Mouse (Mus musculus) neutrophil, adult 5-6 weeks (primary cell): ENCODE results near the gene Tbc1d20. TPM values are rescaled to one million over a fixed set of nuclear protein-coding genes. Genes with fewer than 3 reads are reported as not detected.
A peak's percentile ranks its signal among the peaks of the same experiment; 100 is the strongest.

Source experiments
- ATAC-seq: fragments of 151-379, 151-347 bp; 2 replicates; pipeline ENCODE4 v1.8.0; 2017; ENCODE audit warnings: mild to moderate bottlenecking, moderate TSS enrichment; ENCODE audit not compliant: insufficient number of reproducible peaks, poor library complexity, low FRiP score, severe bottlenecking; ENCODE audit errors: extremely low read depth
- total RNA-seq: library from RNA; stranded (forward); fragments of 200-1000 nt; gene quantifications from 2 replicates; pipeline ENCODE4 v1.2.3, GENCODE M21; 2017

Tbc1d20 gene
- total RNA-seq, 1 experiment from 2014 or later = 51.4 TPM

DNA sequence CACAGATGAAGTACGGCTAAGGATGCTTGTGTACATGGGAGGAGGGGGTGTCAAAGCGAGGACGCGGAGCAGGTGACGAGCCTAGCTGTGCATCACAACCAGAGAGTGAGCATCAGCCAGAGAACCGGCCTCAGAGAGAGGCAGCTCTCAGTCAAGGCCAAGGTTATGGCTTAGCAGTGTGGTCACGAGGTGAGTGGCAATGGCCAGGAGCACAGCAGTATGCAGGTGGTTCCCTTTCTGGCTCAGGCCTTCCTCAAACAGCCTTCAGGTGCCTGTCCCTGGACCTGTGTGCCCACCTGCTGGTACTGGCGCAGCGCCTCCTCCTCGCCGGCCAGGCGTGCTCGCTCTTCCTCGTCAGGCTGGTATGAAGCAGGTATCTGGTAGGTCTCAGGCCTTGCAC lies 30.3 kb downstream of the Tbc1d20 start:
- ATAC-seq = no peak

DNA sequence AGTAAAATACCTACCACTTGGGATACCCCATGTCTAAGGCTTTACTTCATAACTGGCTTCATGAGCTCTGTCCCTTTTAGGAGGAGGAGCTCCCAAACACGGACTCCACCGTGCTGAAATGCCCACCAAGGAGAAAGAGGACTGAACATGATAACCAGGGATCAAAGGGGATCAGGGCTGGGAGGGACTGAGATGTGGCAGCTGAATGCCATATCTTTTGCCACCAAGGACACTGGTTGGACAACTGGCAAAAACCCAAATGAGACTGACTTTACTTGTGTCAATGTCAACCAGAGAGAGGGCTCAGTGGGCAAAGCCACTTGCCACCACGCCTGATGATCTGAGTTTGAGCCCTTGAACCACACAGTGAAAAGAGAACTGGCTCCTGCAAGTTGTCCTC lies 31.2 kb downstream of the Tbc1d20 start:
- no peak for ATAC-seq

DNA sequence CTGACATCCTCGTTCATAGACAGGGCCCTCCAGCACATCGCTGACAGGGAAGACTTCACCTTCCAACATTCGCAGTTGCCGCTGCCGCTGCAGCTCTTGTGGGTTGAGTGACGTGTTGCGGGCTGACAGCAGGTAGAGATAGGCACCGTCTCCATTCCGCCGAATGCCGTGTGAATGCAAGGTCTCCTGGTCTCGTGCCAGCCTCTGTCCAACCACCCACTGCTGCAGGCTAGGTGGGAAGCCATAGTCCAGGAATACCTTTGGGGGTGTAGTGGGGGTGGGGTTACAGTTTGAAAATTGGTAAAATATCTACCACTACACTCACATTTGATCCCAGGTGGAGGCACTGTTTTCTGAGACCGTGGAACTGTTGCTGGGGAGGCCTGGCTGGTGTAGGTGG lies 32.5 kb downstream of the Tbc1d20 start:
- ATAC-seq = no peak

DNA sequence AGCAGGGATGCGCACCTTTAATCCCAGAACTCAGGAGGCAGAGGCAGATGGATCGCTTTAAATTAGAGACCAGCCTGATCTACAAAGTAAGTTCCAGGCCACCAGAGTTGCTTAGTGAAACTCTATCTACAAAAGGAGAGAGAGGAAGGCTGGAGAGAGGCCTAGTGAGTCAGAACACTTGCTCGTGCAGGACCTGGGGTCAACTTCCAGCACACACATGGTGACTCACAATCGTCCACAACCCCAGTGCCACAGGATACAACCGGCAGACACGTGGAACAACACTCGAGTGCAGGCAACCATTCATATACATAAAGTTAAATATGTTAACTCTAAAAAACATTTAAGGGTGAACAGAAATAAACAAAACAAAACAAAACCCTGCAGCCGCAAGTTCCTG lies 33.0 kb downstream of the Tbc1d20 start:
- ATAC-seq = no peak

DNA sequence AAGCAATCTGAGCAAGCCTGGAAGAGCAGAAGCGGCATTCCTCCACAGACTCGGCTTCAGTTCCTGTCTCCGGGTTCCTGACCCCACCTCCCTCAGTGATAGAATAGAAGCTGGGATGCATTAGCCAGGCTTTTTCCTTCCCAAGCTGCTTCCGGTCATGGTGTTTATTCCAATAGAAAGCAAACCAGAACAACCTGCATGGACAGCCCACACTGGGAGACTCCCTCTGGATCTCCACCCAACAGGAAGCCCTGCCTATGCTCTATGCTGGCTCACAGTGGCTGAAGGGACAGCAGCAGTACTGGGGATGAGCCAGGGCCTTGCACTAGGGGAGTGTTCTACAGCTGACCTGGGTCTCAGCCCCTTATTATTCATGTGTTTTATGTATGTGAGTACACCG lies 34.4 kb downstream of the Tbc1d20 start:
- ATAC-seq = no peak

DNA sequence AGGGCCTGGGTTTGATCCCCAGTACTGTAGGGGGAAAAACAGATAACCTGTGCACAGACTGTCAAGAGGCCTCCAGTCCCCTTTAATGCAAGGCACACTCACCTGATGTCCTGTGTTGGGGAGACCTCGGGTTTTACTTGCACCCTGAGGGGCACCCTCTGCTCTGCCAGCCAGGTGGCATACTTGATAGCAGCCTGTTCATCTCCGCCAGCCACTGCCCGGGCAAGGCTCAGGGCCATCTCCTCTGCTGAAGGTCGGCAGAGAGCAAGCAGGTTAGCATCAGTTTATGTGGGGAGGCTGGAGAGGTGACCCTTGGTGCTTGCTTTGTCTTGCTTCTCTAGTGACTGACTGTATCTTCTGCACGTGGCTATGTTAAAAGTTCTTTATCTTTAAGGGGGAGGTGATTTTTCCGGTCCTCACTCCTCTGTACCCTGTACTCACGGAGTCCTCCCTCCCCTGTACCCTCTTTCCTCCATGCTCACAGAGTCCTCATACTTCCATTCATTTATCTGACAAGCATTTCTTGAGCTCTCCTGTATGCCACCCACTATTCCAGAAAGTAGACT lies 37.3 kb downstream of the Tbc1d20 start:
- no peak for ATAC-seq

DNA sequence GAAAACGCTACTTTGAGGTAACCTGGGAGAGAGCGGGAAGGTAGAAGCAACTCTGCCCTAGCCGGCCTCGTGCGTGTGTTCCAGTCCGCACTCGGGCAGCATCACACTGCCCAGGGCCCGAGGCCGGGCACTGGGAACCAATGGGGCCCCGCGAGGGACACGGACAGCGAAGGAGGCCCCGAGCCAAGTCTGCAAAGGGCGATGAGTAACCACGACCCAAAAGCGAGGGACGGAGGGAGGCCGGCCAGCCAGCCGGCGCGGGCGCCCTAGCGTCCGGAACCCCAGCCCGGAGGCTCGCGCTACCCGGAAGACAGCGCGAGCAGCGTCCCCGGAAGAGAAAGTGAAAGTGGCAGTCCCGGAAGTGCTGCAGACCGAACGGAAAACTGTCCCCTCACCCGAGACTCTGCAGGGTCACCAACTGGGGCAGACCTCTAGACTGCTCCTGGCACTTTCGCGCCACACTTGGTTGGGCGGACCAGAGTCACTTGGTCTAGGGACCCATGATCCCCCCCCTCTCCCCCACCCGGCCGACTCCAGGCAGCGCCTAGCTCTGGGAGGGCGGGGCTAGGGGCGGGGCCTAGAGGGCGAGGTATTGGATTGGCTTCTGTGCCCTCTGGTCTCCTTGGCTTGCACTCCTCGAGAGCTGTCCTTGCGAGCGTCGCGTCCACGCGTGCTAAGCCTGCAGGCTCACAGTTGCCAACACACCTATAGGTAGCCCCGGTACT lies 38.6 kb downstream of the Tbc1d20 start, which contains the start of gene Rbck1:
Gene Rbck1 (minus strand): TSS at position 553 of the 725 bp plus-strand sequence.
- peak; percentile 87 for ATAC-seq

DNA sequence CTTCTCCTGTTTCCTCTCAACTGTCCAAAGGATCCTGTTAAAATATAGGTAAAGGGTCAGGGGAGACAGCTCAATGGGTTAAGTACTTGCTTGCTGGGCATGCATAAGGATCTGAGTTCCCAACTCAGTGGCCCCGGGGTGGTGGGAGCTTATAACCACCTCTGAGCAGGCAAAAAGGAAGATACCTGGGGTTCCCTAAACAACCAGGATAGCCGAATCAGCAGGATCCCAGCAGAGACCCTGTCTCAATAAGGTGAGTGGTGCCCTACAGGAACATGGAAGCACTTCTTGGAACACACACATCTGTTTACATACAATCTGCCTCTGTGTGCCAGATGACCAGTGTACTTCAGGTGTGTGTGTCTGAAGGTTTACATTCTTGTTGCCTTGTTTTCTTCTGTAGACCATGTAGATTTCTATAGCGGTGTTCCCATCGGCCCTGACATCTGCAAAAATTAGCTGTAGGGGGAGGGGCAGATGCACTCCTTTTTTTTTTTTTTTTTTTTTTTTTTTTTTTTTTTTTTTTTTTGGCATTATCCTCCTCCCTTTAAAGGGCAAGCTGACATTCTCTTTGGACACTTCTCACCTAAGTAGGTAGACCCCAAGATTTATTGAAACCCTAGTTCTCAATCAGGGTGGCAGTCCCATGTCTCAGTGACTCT lies 39.8 kb downstream of the Tbc1d20 start:
- ATAC-seq = no peak

DNA sequence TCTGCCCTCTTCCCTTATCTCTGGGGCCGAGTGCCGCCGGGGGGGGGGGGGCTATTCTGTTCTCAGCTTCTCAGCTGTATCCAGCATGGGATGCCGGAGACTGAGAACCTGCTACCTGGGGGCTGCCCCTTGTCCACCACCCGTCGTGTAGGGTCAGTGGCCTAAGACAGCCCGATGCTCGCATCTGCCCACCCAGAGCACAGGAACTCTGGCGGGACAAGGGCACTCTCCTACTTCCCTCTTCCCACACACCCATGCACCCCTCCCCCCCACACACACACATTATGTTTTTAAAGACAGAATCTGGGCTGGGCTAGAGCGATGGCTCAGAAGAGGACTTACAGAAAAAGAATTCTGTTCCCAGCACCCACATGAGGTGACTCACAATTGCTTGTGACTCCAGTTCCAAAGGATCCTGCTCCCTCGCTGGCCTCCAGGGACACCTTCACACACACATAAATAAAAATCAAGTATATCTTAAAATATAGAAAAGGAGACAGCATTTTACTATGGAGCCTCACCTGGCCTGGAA lies 41.7 kb downstream of the Tbc1d20 start:
- no peak for ATAC-seq

DNA sequence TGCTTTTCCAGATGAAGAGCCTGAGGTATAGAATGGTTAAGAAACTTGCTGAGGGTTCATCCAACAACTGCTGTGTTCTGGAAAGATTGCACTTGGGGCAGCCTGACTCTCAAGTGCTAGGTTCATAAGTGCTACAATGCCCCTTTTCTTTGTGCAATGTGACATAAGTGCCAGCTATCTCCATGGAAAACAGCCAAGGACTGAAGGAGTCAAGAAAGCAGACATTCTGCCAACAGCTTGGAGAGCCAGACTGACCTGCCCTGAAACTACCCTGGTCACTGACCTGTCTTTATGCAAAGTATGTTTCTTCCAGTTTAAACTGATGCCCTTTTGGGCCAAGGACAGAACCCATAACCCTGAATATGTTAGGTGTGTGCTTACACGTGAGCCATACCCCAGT lies 43.2 kb downstream of the Tbc1d20 start:
- ATAC-seq = no peak

DNA sequence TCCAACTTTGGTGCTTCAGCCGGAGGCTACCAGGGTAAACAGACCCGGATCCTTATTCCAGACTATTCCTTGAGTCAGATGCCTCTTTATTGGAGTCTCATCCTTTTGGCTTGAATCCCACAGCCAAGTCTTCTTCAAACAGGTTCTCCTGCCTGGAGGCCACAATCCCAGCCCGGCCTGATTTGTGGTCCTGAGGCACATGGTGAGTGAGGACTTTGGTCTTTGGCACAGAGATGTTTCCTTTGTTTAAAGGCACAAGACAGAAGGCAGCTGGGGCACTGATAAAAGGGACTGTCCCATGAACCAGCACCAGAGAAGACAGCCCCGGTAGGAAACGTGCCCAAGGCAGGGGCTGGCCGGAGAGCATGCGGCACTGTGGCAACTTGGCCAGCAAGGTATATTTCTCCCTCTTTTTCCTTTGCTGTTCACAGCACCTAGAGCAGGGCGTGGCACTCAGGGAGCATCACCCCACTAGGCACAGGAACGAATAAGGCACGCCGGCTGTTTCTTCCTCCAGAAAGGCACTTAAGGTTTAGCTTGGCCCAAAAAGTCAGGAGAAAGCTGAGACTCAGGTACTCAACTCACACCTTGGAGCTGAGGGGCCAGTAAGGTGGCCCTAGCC lies 44.1 kb downstream of the Tbc1d20 start:
- no peak for ATAC-seq

DNA sequence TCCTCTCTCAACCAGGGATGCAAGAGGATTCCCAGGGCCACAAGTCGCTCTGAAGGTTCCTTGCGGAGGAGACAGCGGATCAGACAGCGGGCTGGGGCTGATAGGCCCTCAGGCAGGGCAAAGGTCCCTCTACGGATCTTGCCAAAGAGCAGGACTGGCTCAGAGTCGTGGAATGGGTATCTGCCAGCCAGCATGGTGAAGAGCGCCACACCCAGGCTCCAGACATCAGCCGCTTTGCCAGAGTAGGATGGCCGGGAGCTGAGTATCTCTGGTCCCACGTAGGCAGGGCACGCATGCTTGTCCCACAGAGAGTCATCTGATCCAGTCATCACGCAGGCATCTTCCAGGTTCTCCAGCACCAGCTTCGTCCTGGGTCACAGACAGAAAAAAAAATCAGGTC lies 44.7 kb downstream of the Tbc1d20 start:
- ATAC-seq = no peak

DNA sequence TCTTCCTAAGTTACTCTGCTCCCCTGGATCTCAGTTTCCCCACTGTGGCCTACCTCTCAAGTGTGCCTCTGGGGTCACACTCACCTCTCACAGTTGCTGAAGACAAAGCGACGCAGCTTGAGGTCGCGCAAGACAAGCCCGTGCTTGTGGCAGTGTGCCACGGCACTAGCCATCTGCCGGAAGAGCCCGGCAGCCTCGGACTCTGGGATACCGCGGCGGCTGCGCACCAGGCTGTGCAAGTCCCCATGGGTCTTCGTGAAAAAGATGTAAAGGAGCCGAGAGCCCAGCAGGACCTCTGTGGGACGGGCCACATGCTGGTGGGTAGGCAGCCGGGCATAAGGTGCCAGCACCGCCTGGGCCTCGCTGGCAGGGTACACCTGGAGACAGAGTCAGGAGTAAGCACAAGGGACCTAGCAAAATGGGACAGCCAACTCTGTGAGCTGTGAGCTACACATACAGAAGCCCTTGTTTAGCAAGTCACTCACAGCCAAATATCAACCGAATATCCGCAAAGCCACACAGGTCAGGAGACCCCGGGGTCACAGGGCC lies 46.1 kb downstream of the Tbc1d20 start:
- no peak for ATAC-seq

DNA sequence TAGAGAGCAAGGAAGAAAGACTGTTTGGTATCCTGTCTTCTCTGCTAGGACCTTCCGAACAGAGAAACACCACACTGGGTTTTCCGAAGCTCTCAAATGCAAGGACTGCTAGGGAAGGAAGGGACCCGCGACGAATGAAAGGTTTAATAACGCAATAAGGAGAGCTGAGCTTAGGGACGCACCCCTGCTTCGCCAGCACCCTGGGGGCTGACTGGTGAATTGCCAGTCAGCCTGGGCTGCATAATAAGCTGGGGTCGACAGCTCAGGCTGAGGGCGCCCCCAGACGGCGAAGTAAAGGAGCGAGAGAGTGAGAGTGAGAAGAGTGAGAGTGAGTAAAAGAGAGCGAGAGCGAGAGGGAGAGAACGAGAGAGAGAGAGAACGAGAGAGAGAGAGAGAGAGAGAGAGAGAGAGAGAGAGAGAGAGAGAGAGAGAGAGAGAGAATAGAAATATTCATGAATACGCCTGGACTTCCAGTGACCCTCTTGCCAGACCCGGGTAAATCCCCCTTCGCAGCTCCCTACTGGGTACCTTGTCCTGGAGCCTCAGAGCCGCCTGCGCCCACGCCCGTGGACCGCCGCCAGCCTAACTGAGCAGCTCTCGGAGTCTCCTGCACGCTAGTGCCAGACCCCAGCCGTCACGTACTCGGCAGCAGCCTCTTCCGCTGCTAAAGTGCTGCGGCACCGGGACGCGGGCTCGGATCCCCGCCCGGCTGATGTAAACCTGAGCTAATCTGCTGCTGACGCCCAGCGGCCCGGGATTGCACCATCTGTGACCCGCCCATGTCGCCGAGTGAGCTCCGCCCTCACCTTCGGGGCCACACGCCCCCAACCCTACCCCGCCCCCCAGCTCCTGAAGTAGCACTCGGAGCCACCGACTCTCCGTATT lies 49.9 kb downstream of the Tbc1d20 start, which contains the start of gene Trib3:
Gene Trib3 (minus strand): TSS at position 704 of the 885 bp plus-strand sequence.
- ATAC-seq = peak; percentile 81

DNA sequence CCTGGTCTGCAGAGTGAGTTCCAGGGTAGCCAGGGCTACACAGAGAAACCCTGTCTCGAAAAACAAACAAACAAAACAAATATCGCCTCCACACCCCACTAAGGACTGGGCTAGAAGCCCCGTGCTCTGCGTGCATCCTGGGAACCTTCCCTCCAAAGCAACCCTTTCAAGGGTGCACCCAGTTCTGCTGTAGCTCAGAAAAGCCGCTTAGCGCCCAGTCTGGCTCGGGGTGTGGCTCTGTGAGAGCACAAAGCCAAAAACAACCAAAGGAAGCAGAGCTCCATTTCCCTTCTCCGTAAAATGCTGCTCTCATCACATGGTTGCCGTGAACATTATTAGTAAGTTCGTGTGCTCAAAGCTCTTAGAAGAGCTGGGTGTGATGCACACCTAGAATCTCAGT lies 50.7 kb downstream of the Tbc1d20 start:
- ATAC-seq = no peak

DNA sequence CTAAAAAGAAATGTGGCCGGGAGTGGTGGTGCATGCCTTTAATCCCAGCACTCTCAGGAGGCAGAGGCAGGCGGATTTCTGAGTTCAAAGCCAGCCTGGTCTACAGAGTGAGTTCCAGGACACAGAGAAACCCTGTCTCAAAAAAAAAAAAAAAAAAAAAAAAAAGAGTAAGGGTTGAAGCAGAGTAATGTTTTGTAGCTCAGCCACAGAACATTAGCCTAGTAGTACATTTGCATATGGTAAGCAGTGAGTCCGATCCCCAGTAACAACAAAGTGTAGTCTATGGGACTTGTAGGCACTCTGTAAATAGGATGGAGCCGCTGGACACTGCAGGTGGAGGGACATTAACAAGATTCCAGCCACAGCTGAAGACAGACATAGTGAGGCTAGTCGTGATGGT lies 51.3 kb downstream of the Tbc1d20 start:
- no peak for ATAC-seq

DNA sequence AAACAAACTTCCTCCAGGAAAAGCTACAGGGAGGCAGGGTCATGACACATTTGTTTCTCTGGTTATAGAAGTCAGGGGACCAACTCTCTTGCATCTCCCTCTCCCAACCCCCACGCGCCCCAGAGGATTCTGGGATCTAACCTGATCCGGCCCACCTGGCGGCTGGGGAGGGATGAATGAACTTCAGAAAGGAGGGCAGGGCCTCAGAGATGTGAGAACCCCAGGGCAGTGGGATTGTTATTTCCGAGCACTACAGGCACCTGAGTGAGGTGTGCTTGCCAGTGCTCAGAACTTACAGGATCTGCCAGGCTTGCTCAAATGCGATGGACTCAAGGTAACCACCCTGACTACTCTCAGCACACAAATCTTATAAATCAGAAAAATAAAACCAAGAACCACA lies 51.8 kb downstream of the Tbc1d20 start:
- no peak for ATAC-seq

DNA sequence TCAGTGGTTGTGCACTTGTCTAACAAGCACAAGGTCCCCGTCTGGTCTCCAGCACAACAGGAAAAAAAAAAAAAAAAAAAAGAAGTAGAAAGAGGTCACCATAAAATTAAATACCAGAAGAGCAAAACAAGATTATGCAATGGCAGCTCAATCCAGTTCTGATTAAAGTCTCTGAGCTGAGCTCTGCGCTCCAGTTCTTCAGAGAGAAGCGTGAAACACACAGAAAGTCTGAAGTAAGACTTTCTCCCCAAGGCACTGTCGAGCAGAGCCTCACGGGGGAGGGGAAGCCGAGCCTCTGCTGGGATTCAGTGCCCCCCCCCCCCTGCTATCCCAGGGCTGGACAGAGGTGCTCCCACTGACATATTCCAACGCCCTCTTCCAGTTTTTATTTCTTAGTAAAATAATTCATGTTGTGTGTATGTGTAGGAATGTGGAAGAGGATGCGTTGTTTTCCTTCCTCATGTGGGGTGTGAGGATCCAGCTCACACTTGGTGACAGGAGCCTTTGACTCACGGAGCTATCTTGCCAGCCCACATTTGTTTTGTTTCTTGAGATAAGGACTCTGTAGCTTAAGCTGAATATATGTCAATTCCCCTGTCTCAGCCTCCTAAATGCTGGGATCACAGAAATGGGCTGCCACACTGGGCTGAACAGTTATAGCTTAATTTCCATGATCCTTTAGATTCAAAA lies 53.3 kb downstream of the Tbc1d20 start:
- ATAC-seq = no peak
